Mouse (Mus musculus): ENCODE measurements around the gene Lrit2. TPM values are rescaled to one million over a fixed set of nuclear protein-coding genes. Genes with fewer than 3 reads are reported as not detected.

The Lrit2 gene
- total RNA-seq, 2 experiments from 2014 or later: not detected

- no peak for DNase-seq
- intact Hi-C loops (cut with DNase I): no loop called here
These were observed 42.2 kb downstream of the Lrit2 start for GRCm38 (mm10) chr14:37109975-37110374.

DNA sequence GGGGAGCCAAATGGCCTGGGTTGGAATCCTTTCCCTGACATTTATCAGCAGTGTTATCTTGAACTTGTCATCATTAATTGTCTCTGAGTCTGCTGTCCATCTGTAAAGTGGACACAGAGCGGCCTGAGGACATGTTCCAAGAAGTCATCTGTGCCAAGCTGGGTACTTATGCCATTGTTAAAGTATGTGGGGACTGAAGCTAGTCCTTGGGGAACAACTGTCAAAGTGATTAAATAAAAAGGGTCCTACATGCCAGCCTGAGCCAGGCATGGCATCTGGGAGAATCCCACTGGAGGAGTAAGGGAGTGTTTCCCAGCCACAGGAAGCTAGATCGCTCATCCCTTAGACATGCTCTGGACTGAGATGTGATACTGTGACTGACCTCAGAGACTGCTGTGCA lies 42.7 kb downstream of the Lrit2 start:
- no peak for DNase-seq
- intact Hi-C loops (cut with DNase I): no loop called here

DNA sequence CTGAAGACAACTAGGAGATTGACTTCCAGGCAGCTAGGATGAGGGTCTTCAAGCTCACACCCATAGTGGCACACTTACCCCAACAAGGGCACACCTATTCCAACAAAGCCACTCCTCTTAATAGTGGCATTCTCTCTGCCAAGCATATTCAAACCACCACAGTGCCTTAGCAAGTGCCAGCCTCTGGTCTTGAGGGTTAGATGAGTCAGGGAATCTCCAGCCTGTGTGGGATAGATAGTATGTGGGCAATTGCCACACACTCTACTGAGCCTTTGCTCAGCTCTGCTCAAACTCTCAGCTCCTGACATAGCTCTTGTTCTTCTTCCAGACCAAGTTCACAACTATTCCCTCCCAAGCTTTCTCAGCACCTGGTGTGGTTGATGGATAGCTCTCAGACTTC lies 43.6 kb downstream of the Lrit2 start:
- intact Hi-C loops (cut with DNase I): no loop called here

GRCm38 (mm10) chr14:37112931-37113330 lies 45.2 kb downstream of the Lrit2 start:
- intact Hi-C loops (cut with DNase I): no loop called here
- no peak for DNase-seq

More for the DNA sequence above, 43.6 kb downstream of the Lrit2 start:
- DNase-seq: no peak

GRCm38 (mm10) chr14:37113922-37114321 lies 46.2 kb downstream of the Lrit2 start, which contains the start of gene 2610528A11Rik:
2610528A11Rik (minus strand) TSS chr14:37114022.
- DNase-seq: no peak
- intact Hi-C loops (cut with DNase I): no loop called here

DNA sequence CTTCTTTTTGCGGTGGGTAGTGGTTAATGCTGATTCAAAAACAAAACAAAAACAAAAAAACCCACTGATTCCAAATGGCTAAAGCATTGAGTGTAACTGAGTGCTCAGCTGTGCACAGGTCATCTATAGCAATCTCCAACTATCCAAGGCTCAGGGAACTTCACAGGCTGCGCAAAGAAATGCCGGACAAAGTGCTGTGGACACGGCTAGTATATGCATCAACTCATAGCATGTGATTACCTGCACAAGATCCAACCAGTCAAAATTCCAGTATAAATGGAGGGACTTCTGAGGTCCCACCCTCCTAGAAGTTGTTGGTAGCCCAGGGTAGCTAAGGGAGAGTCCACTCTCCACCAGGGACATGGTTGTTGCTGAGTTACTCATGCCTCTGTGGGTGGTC lies 51.5 kb downstream of the Lrit2 start:
- no peak for DNase-seq
- intact Hi-C loops (cut with DNase I): no loop called here

Other genes with a start within 250 kb of the Lrit2 start
- gene Ccser2, start 99.2 kb upstream of the Lrit2 start, total RNA-seq (2021): 100 to 1,000 TPM; 106 to 109 TPM
- not detected for gene Rgr, start 19.0 kb upstream of the Lrit2 start, total RNA-seq (2021)
- gene Lrit1, start 13.1 kb upstream of the Lrit2 start, total RNA-seq (2021): under 1 TPM in 1 of 2 experiments, not detected in 1; 0.05 TPM
- under 1 TPM in 1 of 2 experiments, not detected in 1; 0.05 TPM for gene Cdhr1, start 30.4 kb downstream of the Lrit2 start, total RNA-seq (2021)
- not detected for gene 2610528A11Rik, start 46.1 kb downstream of the Lrit2 start, total RNA-seq (2021)
- gene Ghitm, start 67.3 kb downstream of the Lrit2 start, total RNA-seq (2021): 100 to 1,000 TPM; 567 to 610 TPM